Mouse (Mus musculus) left cerebral cortex, postnatal 36 days (tissue): ENCODE measurements around the gene Ppp1r13l. TPM values are rescaled to one million over a fixed set of nuclear protein-coding genes. Genes with fewer than 3 reads are reported as not detected.
A peak's percentile ranks its signal among the peaks of the same experiment; 100 is the strongest.

ENCODE experiments used
- DNase-seq, 2 experiments: peaks; one replicate each; pipeline ENCODE4 v3.0.0; 2021 to 2022; ENCODE audit warnings: low spot score in 2 of 2, mixed read lengths in 1 of 2
- intact Hi-C: fragments of 180-260 bp; cut with DNase I; formaldehyde crosslinking; loops from one replicate; pipeline ENCODE4 v1.15.1; 2025
- microRNA-seq: library from miRNA; unstranded; fragments of <30 nt; microRNA quantifications from one replicate; pipeline ENCODE4 v1.2.0, GENCODE M21; 2022
- total RNA-seq, 2 experiments: library from RNA; stranded (reverse); gene quantifications; 2 replicates each; pipeline ENCODE4 v1.2.3; 2021

The Ppp1r13l gene
- total RNA-seq, 2 experiments from 2014 or later, result 5.1 to 7.9 TPM

- DNase-seq, result no peak
- intact Hi-C loops, result no loop called here
Observed at GRCm38 (mm10) chr7:19402535-19403112, 43.1 kb downstream of the Ppp1r13l start.

GRCm38 (mm10) chr7:19403731-19404296, 44.3 kb downstream of the Ppp1r13l start, which contains the start of gene Klc3:
Gene Klc3, minus strand, starts transcription at chr7:19404104.
- DNase-seq, result no peak
- intact Hi-C loops, result no loop called here

GRCm38 (mm10) chr7:19404476-19404875, 44.9 kb downstream of the Ppp1r13l start, which contains the start of gene Ckm:
Gene Ckm, plus strand, starts transcription at chr7:19404776.
- no peak for DNase-seq
- intact Hi-C loops, result no loop called here

- intact Hi-C loops, result no loop called here
- peak; percentile 65 to 75 for DNase-seq
Observed at GRCm38 (mm10) chr7:19405417-19405816, 45.9 kb downstream of the Ppp1r13l start.

GRCm38 (mm10) chr7:19409753-19410152, 50.2 kb downstream of the Ppp1r13l start:
- intact Hi-C loops, result no loop called here
- DNase-seq, result no peak

GRCm38 (mm10) chr7:19410766-19411344, 51.3 kb downstream of the Ppp1r13l start:
- intact Hi-C loops, result no loop called here
- no peak for DNase-seq

GRCm38 (mm10) chr7:19411783-19412182, 52.2 kb downstream of the Ppp1r13l start:
- DNase-seq, result no peak
- intact Hi-C loops, result no loop called here

- DNase-seq, result no peak
- intact Hi-C loops, result no loop called here
Observed at GRCm38 (mm10) chr7:19413525-19413924, 54.0 kb downstream of the Ppp1r13l start.

GRCm38 (mm10) chr7:19416590-19416989, 57.0 kb downstream of the Ppp1r13l start:
- intact Hi-C loops, result no loop called here
- DNase-seq, result no peak

GRCm38 (mm10) chr7:19420121-19420520, 60.6 kb downstream of the Ppp1r13l start:
- no peak for DNase-seq
- intact Hi-C loops, result no loop called here

GRCm38 (mm10) chr7:19420821-19421636, 61.5 kb downstream of the Ppp1r13l start:
- DNase-seq, result peak; percentile 86 to 87
- intact Hi-C loops, result no loop called here

- DNase-seq, result no peak
- intact Hi-C loops, result no loop called here
Observed at GRCm38 (mm10) chr7:19423083-19423482, 63.5 kb downstream of the Ppp1r13l start.

- no peak for DNase-seq
- intact Hi-C loops, result no loop called here
Observed at GRCm38 (mm10) chr7:19424051-19424450, 64.5 kb downstream of the Ppp1r13l start.

GRCm38 (mm10) chr7:19426349-19426748, 66.8 kb downstream of the Ppp1r13l start:
- intact Hi-C loops, result no loop called here
- peak; percentile 47 to 56 for DNase-seq

- intact Hi-C loops, result no loop called here
- DNase-seq, result no peak
Observed at GRCm38 (mm10) chr7:19426888-19427287, 67.3 kb downstream of the Ppp1r13l start.

Small RNA genes lying within 50 kb of the gene (microRNA-seq; reads per million reads assigned to microRNA genes)
- gene Mir343, result not detected

Other genes with a start within 250 kb of the Ppp1r13l start
- gene Gm4969, start 241.4 kb upstream of the Ppp1r13l start, total RNA-seq, result under 1 TPM; 0.37 to 0.41 TPM
- gene Fbxo46, start 239.9 kb upstream of the Ppp1r13l start, total RNA-seq, result 10 to 100 TPM; 14.0 to 14.3 TPM
- 10 to 100 TPM; 14.6 to 17.3 TPM for gene Qpctl, start 210.5 kb upstream of the Ppp1r13l start, total RNA-seq
- 10 to 100 TPM; 70.3 to 76.0 TPM for gene Snrpd2, start 210.0 kb upstream of the Ppp1r13l start, total RNA-seq
- 1 to 10 TPM in 1 of 2 experiments, under 1 TPM in 1; 0.89 to 2.6 TPM for gene Gipr, start 193.6 kb upstream of the Ppp1r13l start, total RNA-seq
- 100 to 1,000 TPM; 124 to 156 TPM for gene Eml2, start 183.3 kb upstream of the Ppp1r13l start, total RNA-seq
- gene Gpr4, start 147.2 kb upstream of the Ppp1r13l start, total RNA-seq, result 1 to 10 TPM; 2.1 to 4.6 TPM
- 10 to 100 TPM; 41.0 to 45.7 TPM for gene Opa3, start 131.4 kb upstream of the Ppp1r13l start, total RNA-seq
- gene Vasp, start 87.9 kb upstream of the Ppp1r13l start, total RNA-seq, result 10 to 100 TPM; 11.2 to 13.5 TPM
- not detected for gene Ppm1n, start 79.7 kb upstream of the Ppp1r13l start, total RNA-seq
- 100 to 1,000 TPM in 1 of 2 experiments, 10 to 100 TPM in 1; 98.6 to 121 TPM for gene Rtn2, start 77.1 kb upstream of the Ppp1r13l start, total RNA-seq
- gene Fosb, start 49.7 kb upstream of the Ppp1r13l start, total RNA-seq, result 10 to 100 TPM; 20.6 to 22.5 TPM
- gene Ercc1, start 15.0 kb upstream of the Ppp1r13l start, total RNA-seq, result 10 to 100 TPM; 35.6 to 41.8 TPM
- 10 to 100 TPM; 17.3 to 17.6 TPM for gene Cd3eap, start 266 bp upstream of the Ppp1r13l start, total RNA-seq
- 10 to 100 TPM; 26.1 to 40.0 TPM for gene Ercc2, start 22.3 kb downstream of the Ppp1r13l start, total RNA-seq
- 1 to 10 TPM; 2.6 to 3.3 TPM for gene Klc3, start 44.4 kb downstream of the Ppp1r13l start, total RNA-seq
- gene Ckm, start 45.0 kb downstream of the Ppp1r13l start, total RNA-seq, result under 1 TPM; 0.35 to 0.41 TPM
- 10 to 100 TPM; 76.8 to 77.7 TPM for gene Mark4, start 99.1 kb downstream of the Ppp1r13l start, total RNA-seq
- gene Exoc3l2, start 103.6 kb downstream of the Ppp1r13l start, total RNA-seq, result under 1 TPM; 0.23 to 0.52 TPM
- 1 to 10 TPM; 6.8 to 7.2 TPM for gene Bloc1s3, start 148.6 kb downstream of the Ppp1r13l start, total RNA-seq
- gene Trappc6a, start 148.6 kb downstream of the Ppp1r13l start, total RNA-seq, result 10 to 100 TPM; 18.2 to 19.5 TPM
- gene Nkpd1, start 158.1 kb downstream of the Ppp1r13l start, total RNA-seq, result under 1 TPM; 0.68 to 0.94 TPM
- 100 to 1,000 TPM; 135 to 140 TPM for gene Ppp1r37, start 203.3 kb downstream of the Ppp1r13l start, total RNA-seq
- 1 to 10 TPM; 1.2 to 1.3 TPM for gene Zfp296, start 217.5 kb downstream of the Ppp1r13l start, total RNA-seq
- 10 to 100 TPM; 52.6 to 54.1 TPM for gene Gemin7, start 217.8 kb downstream of the Ppp1r13l start, total RNA-seq
- 100 to 1,000 TPM in 1 of 2 experiments, 10 to 100 TPM in 1; 65.1 to 110 TPM for gene Clasrp, start 244.7 kb downstream of the Ppp1r13l start, total RNA-seq